Mouse (Mus musculus): Measurements from ENCODE around the gene Tmem132c.

Gene Tmem132c

GRCm38 (mm10) chr5:127286886-127287285 lies 45.3 kb downstream of the Tmem132c start:
- no peak for DNase-seq (ENCODE audit: low spot score in 2 of 2)

GRCm38 (mm10) chr5:127289659-127290058 lies 48.1 kb downstream of the Tmem132c start:
- no peak for DNase-seq (ENCODE audit: low spot score in 2 of 2)

GRCm38 (mm10) chr5:127290461-127291250 lies 49.0 kb downstream of the Tmem132c start:
- no peak for DNase-seq (ENCODE audit: low spot score in 2 of 2)

GRCm38 (mm10) chr5:127291581-127291980 lies 50.0 kb downstream of the Tmem132c start:
- DNase-seq (ENCODE audit: low spot score in 2 of 2) = no peak

GRCm38 (mm10) chr5:127293698-127294097 lies 52.1 kb downstream of the Tmem132c start:
- no peak for DNase-seq (ENCODE audit: low spot score in 2 of 2)

GRCm38 (mm10) chr5:127297461-127297860 lies 55.9 kb downstream of the Tmem132c start:
- no peak for DNase-seq (ENCODE audit: low spot score in 2 of 2)

- no peak for DNase-seq (ENCODE audit: low spot score in 2 of 2)
Observed at GRCm38 (mm10) chr5:127298060-127298459, 56.5 kb downstream of the Tmem132c start.

- no peak for DNase-seq (ENCODE audit: low spot score in 2 of 2)
Observed at GRCm38 (mm10) chr5:127299010-127299409, 57.4 kb downstream of the Tmem132c start.

- DNase-seq (ENCODE audit: low spot score in 2 of 2) = no peak
Observed at GRCm38 (mm10) chr5:127300597-127301254, 59.1 kb downstream of the Tmem132c start.

- no peak for DNase-seq (ENCODE audit: low spot score in 2 of 2)
Observed at GRCm38 (mm10) chr5:127305312-127305711, 63.7 kb downstream of the Tmem132c start.

GRCm38 (mm10) chr5:127305719-127306118 lies 64.1 kb downstream of the Tmem132c start:
- no peak for DNase-seq (ENCODE audit: low spot score in 2 of 2)

GRCm38 (mm10) chr5:127306726-127307125 lies 65.1 kb downstream of the Tmem132c start:
- no peak for DNase-seq (ENCODE audit: low spot score in 2 of 2)

- DNase-seq (ENCODE audit: low spot score in 2 of 2) = no peak
Observed at GRCm38 (mm10) chr5:127310318-127311004, 68.9 kb downstream of the Tmem132c start.

GRCm38 (mm10) chr5:127311005-127311331 lies 69.4 kb downstream of the Tmem132c start:
- no peak for DNase-seq (ENCODE audit: low spot score in 2 of 2)

- no peak for DNase-seq (ENCODE audit: low spot score in 2 of 2)
Observed at GRCm38 (mm10) chr5:127313634-127314033, 72.0 kb downstream of the Tmem132c start.

GRCm38 (mm10) chr5:127319096-127319779 lies 77.6 kb downstream of the Tmem132c start:
- DNase-seq (ENCODE audit: low spot score in 2 of 2) = no peak

- no peak for DNase-seq (ENCODE audit: low spot score in 2 of 2)
Observed at GRCm38 (mm10) chr5:127324645-127325044, 83.0 kb downstream of the Tmem132c start.

GRCm38 (mm10) chr5:127336048-127336907 lies 94.7 kb downstream of the Tmem132c start:
- no peak for DNase-seq (ENCODE audit: low spot score in 2 of 2)

- no peak for DNase-seq (ENCODE audit: low spot score in 2 of 2)
Observed at GRCm38 (mm10) chr5:127336908-127337265, 95.3 kb downstream of the Tmem132c start.

- DNase-seq (ENCODE audit: low spot score in 2 of 2) = no peak
Observed at GRCm38 (mm10) chr5:127339016-127339435, 97.4 kb downstream of the Tmem132c start.

- no peak for DNase-seq (ENCODE audit: low spot score in 2 of 2)
Observed at GRCm38 (mm10) chr5:127341158-127341557, 99.5 kb downstream of the Tmem132c start.
